Mouse (Mus musculus): Measurements from ENCODE around the gene Mamld1.
"Not testable (repeated sequence)": the region's sequence is repeated elsewhere in the genome, so short reads cannot be mapped to it uniquely, and the experiment has no call there.

Gene Mamld1

DNA sequence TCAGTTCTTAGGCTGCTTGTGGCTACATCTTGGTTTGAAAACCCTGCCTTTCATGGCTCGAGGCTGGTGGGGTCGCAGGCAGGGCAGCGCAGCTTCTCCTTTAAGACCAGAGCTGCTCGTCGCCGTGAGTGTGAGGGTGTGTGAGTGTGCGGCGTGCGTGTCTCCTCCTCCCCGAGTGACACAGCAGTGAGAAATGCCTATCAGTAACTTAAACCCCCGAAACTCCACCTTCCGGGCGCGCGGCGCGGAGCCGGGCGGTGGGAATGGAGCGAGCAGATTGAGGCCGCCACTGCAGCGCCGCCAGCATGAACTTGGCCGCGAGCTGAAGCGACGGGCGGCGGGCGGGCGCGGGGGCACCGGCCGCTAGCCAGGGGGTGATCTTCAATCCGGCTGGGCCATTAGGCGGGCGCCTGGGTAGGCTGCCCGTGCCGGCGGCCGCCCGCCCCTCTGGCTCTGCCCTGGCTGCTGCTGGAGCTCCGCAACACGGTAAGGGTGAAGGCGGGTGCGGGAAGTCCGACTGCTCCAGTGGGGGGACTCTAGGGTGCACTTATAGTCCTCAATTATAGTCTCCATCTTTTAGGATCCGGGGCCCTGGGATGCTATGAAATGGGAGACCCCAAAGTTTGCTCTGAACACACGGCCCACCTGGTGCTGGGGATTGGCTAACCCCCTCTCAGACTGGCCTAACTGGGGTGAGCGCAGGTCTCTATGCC is at the start of gene Mamld1:
Gene Mamld1 (plus strand): TSS at position 393 of the 713 bp plus-strand sequence.
- peak; percentile 81 for DNase-seq (ENCODE audit: low spot score)

DNA sequence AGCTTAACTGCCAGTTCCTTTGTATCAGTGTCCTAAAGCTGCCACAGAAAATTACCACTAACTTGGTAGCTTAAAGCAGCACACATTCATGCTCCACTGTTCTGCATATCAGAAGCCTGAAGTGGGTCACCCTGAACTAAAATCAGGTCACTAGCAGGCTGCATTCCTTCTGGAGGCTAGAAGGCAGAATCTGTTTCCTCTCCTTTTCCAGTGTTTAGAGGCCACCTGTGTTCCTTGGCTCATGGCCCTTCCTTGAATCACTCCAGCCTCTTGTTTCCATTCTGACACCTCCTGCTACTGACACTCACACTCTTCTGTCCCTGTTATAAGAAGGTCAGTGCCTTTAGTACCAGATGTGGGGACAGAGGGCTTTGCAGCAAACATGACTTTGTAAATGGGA is 25.3 kb upstream of the Mamld1 start:
- no peak for DNase-seq (ENCODE audit: low spot score)

DNA sequence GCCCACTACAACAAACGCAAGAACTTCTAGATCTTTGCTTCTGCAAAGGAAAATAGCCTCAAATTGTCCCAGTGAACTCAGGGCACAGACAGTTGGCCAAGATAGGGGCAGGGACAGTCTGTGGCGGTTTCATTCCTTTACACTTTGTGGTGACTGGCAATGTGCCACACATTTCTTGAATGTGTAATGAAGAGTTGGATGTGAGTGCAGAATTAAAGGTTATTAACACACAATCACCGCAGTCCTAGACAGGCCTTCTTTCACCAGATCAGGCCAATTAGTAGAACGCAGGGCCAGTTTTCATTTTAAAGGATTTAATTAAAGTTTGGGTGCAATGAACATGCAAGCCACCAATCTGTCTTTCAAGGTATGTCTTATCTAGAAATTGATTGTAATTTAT is 22.0 kb upstream of the Mamld1 start:
- no peak for DNase-seq (ENCODE audit: low spot score)

DNA sequence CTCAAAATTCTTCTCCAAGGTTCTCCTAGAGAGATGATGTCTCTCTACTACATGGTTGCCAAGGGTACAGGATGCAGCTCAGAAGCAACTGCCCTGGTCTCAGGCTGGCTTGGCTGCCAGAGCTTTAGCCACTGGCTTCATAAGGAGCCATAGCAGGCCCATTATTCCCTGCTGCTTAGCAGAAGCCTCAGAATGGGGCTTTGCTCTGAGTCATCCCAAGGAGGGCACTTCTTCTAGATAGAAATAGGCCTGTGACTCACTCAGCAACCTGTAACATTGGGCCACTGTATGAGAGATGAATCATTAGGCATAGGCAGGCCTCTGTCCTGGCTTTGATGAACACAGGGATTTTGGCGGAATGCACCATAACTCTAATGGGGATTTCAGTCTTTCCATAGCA is 21.1 kb upstream of the Mamld1 start:
- DNase-seq (ENCODE audit: low spot score): not testable (repeated sequence)

DNA sequence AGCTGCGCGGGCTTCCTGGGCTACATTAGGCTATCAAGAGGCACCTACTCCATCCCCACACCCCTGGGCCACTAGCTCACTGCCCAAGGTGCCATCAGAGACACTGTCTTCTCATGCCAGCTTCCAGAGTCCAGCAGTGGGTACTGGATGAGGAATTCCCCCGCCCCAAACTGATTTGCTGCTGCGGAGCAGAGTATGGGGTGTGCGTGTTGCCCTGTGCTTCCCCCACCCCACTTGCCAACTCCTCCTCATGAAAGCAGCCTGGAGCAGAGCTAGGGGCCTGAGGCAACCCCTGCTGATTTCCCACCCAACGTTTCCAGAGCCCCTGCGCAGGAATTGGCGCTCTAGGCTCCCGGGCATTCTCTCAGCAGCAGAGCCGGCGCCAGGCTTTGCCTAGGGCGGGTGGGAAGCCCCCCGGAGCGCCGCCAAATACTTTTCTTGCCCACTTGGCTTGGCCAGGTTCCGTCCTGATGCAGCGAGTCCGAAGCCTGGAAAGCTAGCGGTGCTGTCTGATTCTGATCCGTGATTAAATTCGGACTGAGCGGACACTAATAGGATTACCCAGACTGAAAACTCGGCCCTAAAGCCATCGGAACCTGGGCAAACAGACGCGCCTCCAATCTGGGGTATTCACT is 738 bp downstream of the Mamld1 start:
- DNase-seq (ENCODE audit: low spot score): peak; percentile 10

DNA sequence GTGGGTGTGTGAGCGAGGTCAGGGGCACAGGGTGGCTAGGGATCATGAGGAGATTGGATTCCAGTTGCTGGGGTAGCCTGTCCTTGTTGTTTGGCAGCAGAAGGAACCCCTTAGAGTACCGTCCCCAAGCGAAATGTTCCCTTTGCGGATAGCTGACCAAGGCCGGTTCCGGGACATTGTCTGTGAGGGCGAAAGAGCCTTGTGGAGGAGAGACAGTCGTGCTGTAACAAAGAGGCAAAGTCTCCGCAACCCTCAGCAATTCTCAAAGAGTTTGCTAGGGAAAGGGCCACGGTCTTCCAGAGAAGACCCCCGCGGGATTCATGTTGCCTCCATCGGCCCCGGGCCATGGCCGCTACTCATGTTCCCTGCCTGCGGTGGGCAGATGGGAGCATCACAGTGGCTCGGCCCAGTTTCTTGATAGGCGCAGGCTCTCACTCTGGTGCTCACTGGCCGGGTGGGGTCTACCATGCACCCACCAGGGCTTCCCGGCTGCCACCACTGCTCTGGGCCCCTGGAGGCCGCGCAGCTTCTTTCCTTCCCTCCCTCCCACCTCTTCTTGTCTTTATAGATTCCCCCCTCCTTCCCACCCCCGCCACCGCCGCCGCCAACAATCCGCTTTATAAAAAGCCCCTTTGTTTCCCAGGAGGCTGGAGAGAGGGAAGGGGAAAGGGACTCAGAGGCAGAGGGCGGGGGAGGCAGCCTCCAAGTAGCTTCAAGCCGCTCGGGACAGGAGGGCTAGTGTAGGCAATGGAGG is 1.5 kb downstream of the Mamld1 start:
- DNase-seq (ENCODE audit: low spot score): peak; percentile 21

DNA sequence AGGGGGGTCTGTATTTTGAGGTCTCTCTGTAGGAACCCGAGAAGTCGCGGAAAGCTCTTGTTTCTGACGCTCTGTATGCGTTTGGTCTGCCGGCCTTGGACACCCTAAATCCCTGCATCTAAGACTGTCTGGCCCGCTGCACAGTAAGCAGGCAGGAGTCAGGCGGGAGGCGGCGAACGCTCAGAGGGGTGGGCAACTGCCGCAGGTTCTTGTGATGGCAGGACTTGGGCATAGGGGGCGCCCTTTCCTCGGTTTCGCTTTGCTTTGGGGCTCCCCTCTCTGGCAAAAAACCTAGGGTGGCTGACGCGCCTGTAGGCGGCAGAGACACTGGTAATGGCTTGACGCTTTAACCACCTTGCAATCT is 2.0 kb downstream of the Mamld1 start:
- DNase-seq (ENCODE audit: low spot score): peak; percentile 81

DNA sequence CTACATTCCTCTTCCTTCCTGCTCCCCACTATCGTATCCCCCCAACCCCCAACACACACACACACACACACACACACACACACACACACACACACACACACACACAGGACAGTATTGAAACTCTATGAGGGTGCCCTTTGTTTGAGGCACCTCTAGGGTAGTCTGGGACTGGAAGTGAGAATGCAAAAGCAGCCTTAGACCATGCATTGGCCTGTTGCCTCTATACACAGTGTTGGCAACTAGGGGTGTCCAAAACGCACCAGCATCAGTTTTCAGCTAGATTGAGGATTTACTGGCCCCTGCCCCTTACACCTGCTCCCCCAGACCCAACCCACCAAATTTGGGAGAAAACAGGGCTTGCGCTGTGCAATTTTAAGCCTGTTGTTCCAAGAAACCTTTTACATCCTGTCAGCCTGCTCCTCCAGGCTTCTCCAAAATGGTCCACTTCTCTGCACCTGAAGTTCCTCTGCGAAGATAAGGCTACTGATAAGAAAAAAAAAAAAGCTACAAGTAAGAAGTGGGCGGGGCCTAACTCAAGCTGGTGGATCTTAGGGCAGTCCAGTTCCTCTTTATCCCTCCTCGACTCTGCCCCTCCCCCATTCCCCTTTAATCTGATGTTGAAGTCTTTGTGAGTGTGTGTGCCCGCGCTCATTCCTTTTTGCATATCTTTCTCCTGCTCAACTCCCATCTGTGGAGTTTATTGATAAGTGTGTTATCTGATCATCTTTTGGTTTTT is 2.6 kb downstream of the Mamld1 start:
- DNase-seq (ENCODE audit: low spot score): peak; percentile 21

DNA sequence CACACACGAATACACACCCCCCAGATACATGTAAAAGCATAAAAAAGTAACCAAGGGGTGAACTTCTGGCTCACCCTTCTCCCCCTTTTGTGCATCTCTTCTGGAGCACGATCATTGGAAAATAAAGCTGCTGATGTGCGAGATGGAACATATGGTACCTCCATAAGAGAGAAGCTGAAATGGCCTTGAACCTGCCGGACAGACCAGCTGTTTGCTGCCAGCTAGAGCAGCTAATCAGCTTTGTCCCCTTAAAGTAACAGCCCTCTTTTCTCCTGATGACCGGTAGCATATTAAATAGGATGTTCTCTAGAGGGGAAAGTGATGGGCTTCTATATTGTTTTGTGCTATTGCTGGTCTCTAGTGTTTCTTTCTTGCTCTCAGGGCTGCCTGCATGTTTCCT is 3.2 kb downstream of the Mamld1 start:
- no peak for DNase-seq (ENCODE audit: low spot score)

DNA sequence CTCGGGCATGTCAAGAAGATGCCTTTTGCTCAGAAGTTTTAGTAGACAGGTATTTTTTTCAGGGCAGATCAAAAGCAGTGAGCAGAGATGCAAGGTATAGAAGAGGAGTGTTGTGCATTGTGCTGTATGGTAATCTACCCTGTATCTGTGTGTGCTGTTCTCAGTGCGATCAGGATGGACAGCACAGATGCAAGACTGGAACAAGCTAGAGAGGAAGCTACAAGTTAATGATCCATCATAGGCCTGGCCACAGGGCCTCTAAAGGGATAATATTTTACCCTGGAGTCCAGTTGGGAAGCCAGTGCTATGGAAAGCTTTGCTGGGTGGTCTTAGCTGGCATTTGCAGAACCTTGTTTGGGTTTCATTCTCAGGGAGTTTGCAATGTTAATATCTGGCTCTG is 6.9 kb downstream of the Mamld1 start:
- no peak for DNase-seq (ENCODE audit: low spot score)

DNA sequence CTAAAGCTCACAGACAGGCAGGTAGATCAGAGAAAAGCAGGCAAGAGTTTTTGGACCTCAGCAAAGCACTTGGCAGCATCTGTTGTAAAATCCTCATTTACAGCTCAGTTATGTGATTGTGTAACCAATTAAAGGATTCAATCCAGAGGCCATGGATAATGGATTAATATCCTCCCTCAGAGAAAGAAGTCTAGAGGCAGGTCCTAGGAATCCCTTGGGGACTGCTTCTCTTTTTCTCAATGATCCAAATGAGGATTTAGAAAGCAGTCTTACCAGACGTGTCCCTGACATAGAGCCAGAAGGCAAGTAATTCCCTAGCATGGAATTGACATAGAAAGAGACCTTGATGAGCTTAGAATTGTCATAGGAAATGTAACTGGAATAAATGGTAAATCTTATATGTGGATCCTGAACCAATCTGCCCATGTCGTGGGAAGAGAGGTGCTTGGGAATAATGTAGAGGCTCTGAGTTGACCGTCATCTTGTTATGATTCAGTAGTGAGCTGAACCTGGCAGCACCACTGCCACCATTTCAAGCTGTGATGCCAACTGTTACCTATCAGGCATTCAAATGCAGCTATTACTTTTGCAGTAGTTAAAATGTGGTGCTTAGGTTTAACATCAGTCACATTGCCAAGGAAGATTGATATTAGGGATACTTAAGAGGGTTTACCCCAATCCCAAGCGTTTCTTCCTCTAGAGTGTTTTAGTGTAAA is 35.2 kb downstream of the Mamld1 start:
- no peak for DNase-seq (ENCODE audit: low spot score)

DNA sequence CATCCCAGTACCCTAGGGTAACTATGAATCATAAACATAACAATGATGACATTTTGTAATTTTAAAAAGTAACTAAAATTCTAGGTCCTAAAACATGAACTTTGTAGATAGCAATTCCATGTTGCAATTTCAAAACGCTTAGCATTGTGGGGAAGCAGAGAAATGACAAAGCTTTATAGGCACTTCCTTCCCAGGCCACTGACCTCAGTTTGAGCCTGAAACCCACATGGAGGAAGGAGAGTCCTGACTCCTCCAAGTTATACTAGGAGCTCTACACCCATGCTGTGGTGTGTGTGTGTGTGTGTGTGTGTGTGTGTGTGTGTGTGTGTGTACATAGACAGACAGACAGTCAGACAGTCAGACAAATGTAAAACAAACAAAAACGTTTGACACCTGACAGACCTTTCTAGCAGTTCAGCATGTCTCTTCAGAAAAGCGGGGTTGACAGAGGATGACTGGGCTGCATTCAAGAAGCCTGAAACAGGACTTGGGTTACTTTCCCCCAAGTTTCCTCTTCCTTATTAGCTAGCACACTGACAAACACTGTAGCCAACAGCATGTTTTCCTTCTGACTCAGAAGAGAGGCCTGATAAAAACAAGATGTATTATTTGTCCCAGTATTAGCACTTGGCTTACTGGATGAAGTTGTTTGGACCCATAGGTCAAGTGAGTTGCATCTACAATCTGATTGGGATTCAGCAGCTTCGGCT is 37.5 kb downstream of the Mamld1 start:
- DNase-seq (ENCODE audit: low spot score): no peak

DNA sequence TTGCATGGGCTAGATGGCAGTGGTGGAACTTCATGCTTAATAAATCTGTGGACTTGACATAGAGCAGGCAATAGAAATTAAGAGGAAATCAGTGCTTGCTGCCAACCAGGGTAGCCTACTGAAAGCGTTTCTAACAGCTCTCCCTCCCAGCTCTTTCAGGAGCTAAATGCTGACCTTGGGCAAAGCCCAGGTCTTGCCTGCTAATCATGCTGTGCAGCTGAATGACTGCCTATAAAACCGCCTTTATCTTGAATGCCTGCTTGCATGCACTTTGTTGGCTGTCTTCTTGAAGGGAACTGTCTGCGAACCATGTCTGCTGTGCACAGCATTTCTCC is 38.0 kb downstream of the Mamld1 start:
- DNase-seq (ENCODE audit: low spot score): no peak

DNA sequence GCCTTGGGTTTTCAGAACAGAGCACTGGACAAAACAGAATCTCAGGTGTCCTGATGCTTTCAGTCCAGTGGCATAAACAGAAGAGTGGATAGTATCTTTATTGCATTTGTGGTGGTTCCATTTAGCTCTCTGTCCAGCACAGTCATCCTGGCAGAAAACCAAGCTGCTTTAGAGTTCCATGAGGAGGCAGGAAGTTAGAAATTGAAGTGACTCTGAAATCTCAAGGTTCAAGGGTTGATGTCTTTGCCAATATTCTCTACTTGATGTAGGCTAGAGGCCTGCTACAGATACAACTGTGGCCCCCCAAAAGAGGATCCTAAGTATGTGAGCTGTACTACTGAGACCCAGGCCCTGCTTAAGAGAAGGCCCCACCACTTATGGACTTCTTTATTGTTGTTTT is 55.8 kb downstream of the Mamld1 start:
- DNase-seq (ENCODE audit: low spot score): no peak

DNA sequence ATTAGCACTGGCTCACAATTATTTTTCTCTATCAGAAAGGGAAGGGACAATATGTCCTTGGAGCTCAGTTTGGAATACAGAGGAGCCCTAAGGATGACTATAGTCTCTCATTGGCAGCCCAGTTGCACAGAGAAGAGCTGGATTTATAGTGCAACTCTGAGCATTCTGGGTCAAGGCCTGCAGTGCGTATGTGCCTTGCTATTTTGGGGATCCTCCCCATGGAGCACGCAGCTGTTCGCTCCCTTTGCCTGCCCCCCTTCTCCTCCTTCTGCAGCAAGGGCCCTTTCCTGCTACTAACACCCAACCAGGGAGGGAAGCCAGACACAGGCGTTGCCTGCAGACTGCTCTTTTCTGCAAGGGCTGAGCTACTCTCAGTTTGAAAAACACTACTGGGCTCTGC is 56.3 kb downstream of the Mamld1 start:
- DNase-seq (ENCODE audit: low spot score): peak; percentile 42

DNA sequence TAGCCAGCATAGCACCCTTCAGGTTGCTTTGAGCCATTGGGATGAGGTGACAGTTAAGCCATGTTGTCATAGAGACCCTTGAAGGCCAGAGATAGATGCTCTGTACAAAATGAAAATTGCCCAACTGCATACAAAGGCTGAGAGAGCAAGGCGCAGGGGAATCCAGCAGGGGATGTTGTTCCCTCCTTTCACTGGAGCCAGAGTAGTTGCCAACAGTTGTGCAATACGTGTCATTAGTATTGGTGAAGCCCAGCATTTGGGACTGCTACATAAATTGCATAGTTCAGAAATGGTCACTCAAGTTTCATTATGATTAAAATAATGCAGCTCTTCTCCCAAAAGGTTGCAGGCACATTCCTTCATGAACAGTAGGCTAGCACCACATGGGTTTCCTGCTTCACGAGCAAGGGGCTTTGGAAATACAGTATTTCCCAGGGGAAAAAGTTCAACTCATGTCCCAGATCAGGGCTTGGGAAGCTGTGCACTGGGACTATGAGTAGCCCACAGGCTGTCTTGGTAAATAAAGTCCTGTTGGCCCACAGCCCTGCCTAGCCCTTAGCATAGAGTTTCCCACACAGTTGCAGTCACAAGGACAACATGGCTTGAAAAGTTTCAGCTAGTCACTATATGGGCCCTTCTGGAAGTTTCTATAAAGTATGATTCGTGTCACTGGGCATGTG is 58.1 kb downstream of the Mamld1 start:
- DNase-seq (ENCODE audit: low spot score): no peak

DNA sequence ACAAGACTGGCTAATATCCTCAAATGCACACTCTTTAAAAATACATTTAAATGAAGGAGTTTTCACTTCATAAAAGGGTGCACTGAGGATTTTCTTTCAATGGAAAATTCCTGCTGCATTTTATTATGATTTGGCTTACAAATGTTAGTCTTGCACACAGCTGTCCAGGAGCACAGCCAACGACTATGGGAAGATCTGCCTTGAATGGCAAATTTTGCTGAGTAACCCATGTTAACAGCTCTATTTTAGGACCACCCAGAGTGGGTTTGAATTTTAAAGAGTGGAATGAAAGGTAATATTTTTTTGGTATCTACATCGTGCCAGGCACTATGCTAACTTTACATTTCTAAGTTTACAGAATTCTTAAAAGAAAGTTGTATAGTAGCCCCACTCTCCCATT is 60.3 kb downstream of the Mamld1 start:
- no peak for DNase-seq (ENCODE audit: low spot score)

DNA sequence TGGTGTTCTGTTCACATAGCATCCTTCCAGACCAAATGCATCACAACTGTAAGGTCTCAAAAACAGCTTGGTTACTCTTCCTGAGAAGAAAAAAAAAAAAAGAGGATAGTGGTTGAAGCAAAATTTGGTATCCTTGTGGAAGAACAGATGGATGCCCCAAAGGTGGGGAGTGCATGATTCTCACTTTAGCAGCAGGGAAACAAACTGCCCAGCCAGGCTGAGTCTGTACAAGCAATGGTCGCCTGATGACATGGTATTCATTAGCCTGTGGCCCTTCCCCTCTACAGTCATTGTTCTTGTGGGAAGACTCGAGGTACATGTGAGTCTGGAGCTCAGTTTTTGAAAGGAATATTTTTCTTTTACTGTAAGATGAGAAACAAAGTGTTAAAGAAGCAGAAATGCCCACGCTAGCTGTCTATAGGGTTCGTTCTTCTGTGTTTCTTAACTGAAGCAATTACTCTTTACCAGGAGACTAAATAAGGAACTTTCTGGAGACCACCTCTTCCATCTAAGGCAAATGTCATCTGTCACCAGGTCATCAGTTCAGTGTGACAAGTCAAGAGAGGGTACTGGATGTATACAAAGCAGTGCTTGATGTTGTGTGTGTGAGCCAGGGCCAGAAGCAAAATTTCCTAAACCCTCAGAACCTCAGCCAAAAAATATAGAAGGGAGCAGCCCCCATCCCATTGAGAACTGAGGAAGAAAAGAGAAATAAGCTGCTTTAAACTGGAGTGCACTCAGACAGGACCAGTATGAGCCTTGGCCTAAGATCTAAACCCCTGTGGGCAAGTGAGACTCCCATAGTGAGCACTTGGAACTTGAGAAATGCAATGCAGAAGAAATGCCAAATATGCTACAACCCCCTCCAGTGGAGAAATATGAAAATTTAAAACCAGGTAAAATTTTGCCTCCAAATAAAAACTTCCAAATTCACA is 72.6 kb downstream of the Mamld1 start:
- DNase-seq (ENCODE audit: low spot score): no peak

DNA sequence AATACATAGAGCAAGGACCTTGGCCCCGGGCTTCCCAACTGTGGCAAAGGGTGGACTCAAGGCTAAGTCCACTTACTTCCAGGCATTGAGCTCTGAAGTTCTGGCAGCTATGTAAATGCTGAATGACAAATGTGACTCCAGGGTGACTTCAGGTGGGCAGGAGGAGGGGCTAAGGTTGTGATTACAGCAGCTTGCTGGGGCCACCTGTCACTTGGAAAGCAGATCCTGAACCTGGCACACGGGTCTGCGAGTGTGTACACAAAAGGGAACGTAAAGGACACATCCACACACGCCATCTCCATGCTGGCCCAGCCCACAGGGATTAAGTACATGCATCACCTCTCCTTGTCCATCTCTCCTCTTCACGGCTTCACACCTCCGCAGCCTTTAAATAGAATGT is 75.0 kb downstream of the Mamld1 start:
- DNase-seq (ENCODE audit: low spot score): no peak

DNA sequence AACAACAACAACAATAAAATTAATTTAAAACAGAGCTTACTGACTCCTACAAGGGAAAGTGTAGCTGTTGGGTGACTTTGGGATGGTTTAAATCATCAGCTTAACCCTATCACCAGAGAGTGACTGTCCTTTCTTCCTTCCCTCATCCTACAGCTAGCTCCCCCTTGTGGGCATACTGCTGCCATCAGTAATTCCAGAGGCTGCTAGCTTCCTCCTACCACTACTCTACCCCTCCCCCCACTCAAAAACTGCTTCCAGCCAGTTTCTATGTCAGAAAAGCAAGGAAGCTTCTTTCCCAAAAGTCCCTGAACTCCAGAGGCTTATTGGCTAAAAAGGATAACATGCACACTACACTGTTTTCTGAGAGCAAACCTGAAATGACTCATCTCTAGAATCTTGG is 81.4 kb downstream of the Mamld1 start:
- DNase-seq (ENCODE audit: low spot score): peak; percentile 18
